7 mouse cellular contexts compared by ENCODE assay signal in genomic region chr14:61597968-61598367, GRCm38 (mm10). TPM values are rescaled to one million over a fixed set of nuclear protein-coding genes. Genes with fewer than 3 reads are reported as not detected.
DNase-seq lines count a peak whose midpoint lies in the region; ATAC-seq and TF ChIP-seq lines count a peak whose summit lies in the region.

Gene Trim13 (plus strand): TSS chr14:61598247.

- WGBS in lung, adult 2 months = 60% methylated on average over 5 of the region's 5 CpGs
- 59% methylated on average over 5 of the region's 5 CpGs for WGBS in hindbrain, embryonic 16.5 days

- H3K4me2 ChIP-seq in hindbrain, embryonic 16.5 days (ENCODE audit: low read length) = peak within 1 kb of the TSS; percentile 76

- H3K9ac ChIP-seq in hindbrain, embryonic 16.5 days (ENCODE audit: low read depth, low read length) = peak within 1 kb of the TSS; percentile 97; the same call in 1 of the 2 replicates

- H3K9me3 ChIP-seq in hindbrain, embryonic 16.5 days (ENCODE audit: control insufficient read depth, low read length) = no peaks in the 10 kb centered on the region

- TF ChIP-seq POLR2A in lung, adult 2 months (IDR thresholded peaks at IDR 0.05; ENCODE audit: borderline replicate concordance, extremely low read depth, low read depth, low read length) = no peak
- TF ChIP-seq POLR2A in cortical plate, adult 2 months (IDR thresholded peaks at IDR 0.05; ENCODE audit: extremely low read depth, insufficient read depth, low read length) = no peak

- ATAC-seq in hindbrain, embryonic 16.5 days = no peak
- 0 out of 2 replicates have a peak, but pooled peaks have one; percentile 19 for ATAC-seq in megakaryocyte, adult 5-6 weeks (ENCODE audit: poor library complexity, severe bottlenecking)

- DNase-seq in lung, adult 2 months = no peak
- no peak for DNase-seq in lung, postnatal 14 days
- DNase-seq in cerebellum, adult 9-10 months = no peak
- DNase-seq in natural killer cell, adult 2 months (ENCODE audit: low spot score in 2 of 2) = no peak

- no peaks in the 10 kb centered on the region for H3K27me3 ChIP-seq in hindbrain, embryonic 16.5 days (replicated peaks; ENCODE audit: control insufficient read depth, insufficient read depth, low read length)

- no peaks in the 10 kb centered on the region for H3K36me3 ChIP-seq in hindbrain, embryonic 16.5 days (ENCODE audit: control insufficient read depth, insufficient read depth, low read length)

- H3K4me3 ChIP-seq in lung, adult 2 months (replicated peaks; ENCODE audit: extremely low read depth, low read depth, low read length) = peak within 1 kb of the TSS; percentile 87
- H3K4me3 ChIP-seq in cortical plate, adult 2 months (ENCODE audit: insufficient read depth, low read length) = peak within 1 kb of the TSS; percentile 61
- peak within 1 kb of the TSS; percentile 58 for H3K4me3 ChIP-seq in hindbrain, embryonic 16.5 days (ENCODE audit: low read length)

- peaks cover 5% of the 10 kb centered on the region for H3K4me1 ChIP-seq in lung, adult 2 months (ENCODE audit: control insufficient read depth, insufficient read depth, low read length)
- H3K4me1 ChIP-seq in cortical plate, adult 2 months (ENCODE audit: control insufficient read depth, insufficient read depth, low read length) = peaks cover 3% of the 10 kb centered on the region; the same call in 1 of the 2 replicates
- H3K4me1 ChIP-seq in hindbrain, embryonic 16.5 days (ENCODE audit: control insufficient read depth, insufficient read depth, low read depth, low read length) = peaks cover 13% of the 10 kb centered on the region

- no peak within 1 kb of the TSS for H3K27ac ChIP-seq in cortical plate, adult 2 months (ENCODE audit: insufficient read depth, low read length)
- no peak within 1 kb of the TSS for H3K27ac ChIP-seq in hindbrain, embryonic 16.5 days (ENCODE audit: low read depth, low read length)

- TF ChIP-seq CTCF in lung, adult 2 months (IDR thresholded peaks at IDR 0.05; ENCODE audit: insufficient read depth, low read length) = no peak
- TF ChIP-seq CTCF in cortical plate, adult 2 months (IDR thresholded peaks at IDR 0.05; ENCODE audit: extremely low read depth, insufficient read depth, low read length) = no peak

RNA-seq across cellular contexts. Expression of gene Trim13, which starts in this region (rescaled TPM):
- 2.5 and 4.7 TPM in 2 replicates for polyA plus RNA-seq in lung, adult 2 months (2012; rRNA removed)
- polyA plus RNA-seq in cortical plate, adult 2 months (2012; rRNA removed) = 13.1 and 14.3 TPM in 2 replicates
- polyA plus RNA-seq in hindbrain, embryonic 16.5 days (2015; fragmentation: Nextera tagmentation; extraction: Ambion mirVana) = 40.8 and 41.0 TPM in 2 replicates
- 1.2 and 4.5 TPM in 2 replicates for total RNA-seq in megakaryocyte, adult 5-6 weeks (2015)
- 3.0 and 3.7 TPM in 2 replicates for total RNA-seq in megakaryocyte, adult 5-6 weeks (2017)
